Mouse (Mus musculus): ENCODE measurements around the gene H60b.
"Not testable (repeated sequence)": the region's sequence is repeated elsewhere in the genome, so short reads cannot be mapped to it uniquely, and the experiment has no call there.

H60b gene

GRCm38 (mm10) chr10:22191035-22191434 is 32.6 kb downstream of the H60b start:
- DNase-seq (ENCODE audit: low read depth, low spot score); H3K27me3 ChIP-seq (ENCODE audit: control insufficient read depth, insufficient read depth, low read length, poor library complexity, severe bottlenecking); H3K36me3 ChIP-seq (ENCODE audit: control insufficient read depth, insufficient read depth, low read length, poor library complexity, severe bottlenecking): not testable (repeated sequence)

- not testable (repeated sequence) for DNase-seq (ENCODE audit: low read depth, low spot score); H3K27me3 ChIP-seq (ENCODE audit: control insufficient read depth, insufficient read depth, low read length, poor library complexity, severe bottlenecking); H3K36me3 ChIP-seq (ENCODE audit: control insufficient read depth, insufficient read depth, low read length, poor library complexity, severe bottlenecking)
These were observed 43.0 kb downstream of the H60b start for GRCm38 (mm10) chr10:22201352-22201751.

DNA sequence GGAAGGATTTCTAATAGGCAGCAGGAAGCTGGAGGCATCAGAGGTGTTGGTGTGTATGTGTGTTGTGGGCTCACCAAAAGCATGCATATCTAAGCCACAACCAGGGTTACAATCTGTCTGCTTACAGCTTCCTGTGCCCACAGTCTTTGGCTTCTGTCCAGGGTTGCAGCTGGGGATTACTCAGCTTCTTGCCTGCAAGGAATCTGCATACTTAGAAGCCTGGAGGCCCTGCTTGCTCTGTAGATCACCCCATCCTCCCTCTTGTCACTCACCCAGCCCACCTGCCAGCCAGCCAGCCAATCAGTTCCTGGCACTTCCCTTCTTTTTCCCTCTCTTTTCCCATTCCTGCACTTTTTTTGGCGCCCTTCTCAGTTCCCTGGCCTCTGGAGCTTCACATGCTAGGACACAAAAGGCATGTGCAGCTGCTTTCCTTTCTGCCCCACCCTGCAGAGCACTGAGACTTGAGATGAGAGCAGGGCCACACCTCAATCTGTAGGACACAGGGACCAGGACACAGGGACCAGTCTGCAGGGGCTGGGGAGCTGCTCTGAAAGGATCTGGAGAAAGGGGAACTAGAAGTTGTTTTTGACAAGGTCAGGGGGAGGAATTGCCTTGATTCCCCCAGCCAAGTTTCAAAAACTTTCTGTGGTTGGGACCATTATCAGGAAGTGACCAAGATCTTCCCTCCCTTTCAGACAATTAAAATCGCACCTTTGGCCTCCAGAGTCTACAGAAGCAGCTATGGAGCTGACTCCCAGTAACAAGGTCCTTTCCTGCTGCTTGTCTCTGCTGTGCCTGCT is 44.6 kb downstream of the H60b start:
- H3K27me3 ChIP-seq (ENCODE audit: control insufficient read depth, insufficient read depth, low read length, poor library complexity, severe bottlenecking); H3K36me3 ChIP-seq (ENCODE audit: control insufficient read depth, insufficient read depth, low read length, poor library complexity, severe bottlenecking); DNase-seq (ENCODE audit: low read depth, low spot score): not testable (repeated sequence)

DNA sequence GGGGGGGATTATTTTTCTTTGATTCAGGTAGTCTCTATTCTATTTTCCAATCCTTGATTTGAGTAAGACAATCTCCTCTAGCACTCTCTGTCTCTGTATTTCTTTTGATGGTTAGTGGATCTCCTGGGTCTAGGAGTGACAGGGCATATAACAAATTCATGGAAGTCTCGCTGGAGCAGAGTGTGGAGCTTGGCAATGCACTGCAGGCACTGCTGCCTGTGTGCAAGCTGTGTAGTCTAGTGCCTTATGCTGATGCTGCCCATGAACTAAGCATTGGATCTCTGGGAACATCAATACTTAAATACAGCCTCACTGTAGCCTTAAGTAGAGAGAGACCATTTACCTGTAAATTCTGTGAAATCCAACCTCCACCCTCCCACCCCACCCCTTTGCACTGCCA is 48.1 kb downstream of the H60b start:
- H3K27me3 ChIP-seq (ENCODE audit: control insufficient read depth, insufficient read depth, low read length, poor library complexity, severe bottlenecking); DNase-seq (ENCODE audit: low read depth, low spot score); H3K36me3 ChIP-seq (ENCODE audit: control insufficient read depth, insufficient read depth, low read length, poor library complexity, severe bottlenecking): not testable (repeated sequence)

DNA sequence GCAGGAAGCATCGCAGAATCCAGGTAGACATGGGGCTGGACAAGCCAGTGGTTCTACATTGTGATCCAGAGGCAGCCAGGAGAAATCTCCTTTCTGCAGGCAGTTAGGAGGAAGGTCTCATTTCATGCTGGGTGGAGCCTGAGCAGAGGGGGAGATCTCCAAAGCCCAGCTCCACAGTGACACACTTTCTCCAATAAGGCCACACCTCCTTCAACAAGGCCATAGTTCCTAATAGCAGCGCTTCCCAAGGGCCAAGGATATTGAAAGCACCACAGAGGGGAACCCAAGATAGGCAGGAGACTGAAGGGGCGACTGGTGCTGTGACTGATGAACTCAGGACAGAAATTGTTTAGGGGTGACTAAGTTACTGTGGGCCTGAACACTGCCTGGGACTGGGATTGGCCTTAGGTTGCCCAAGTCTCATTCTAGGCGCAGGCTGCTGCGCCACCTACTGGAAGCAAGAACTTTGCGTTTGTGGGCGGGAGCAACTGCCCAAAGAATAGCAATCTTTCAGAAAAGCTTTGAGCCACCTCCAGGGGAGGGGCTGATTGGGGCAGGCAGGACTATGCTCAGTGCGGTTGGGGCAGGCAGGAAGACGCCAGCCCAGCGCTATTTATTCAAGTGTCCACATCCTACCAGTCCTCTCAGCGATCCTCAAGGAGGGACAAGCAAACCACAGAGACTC is 53.8 kb downstream of the H60b start:
- DNase-seq (ENCODE audit: low read depth, low spot score) = peak; percentile 38
- not testable (repeated sequence) for H3K27me3 ChIP-seq (ENCODE audit: control insufficient read depth, insufficient read depth, low read length, poor library complexity, severe bottlenecking); H3K36me3 ChIP-seq (ENCODE audit: control insufficient read depth, insufficient read depth, low read length, poor library complexity, severe bottlenecking)

DNA sequence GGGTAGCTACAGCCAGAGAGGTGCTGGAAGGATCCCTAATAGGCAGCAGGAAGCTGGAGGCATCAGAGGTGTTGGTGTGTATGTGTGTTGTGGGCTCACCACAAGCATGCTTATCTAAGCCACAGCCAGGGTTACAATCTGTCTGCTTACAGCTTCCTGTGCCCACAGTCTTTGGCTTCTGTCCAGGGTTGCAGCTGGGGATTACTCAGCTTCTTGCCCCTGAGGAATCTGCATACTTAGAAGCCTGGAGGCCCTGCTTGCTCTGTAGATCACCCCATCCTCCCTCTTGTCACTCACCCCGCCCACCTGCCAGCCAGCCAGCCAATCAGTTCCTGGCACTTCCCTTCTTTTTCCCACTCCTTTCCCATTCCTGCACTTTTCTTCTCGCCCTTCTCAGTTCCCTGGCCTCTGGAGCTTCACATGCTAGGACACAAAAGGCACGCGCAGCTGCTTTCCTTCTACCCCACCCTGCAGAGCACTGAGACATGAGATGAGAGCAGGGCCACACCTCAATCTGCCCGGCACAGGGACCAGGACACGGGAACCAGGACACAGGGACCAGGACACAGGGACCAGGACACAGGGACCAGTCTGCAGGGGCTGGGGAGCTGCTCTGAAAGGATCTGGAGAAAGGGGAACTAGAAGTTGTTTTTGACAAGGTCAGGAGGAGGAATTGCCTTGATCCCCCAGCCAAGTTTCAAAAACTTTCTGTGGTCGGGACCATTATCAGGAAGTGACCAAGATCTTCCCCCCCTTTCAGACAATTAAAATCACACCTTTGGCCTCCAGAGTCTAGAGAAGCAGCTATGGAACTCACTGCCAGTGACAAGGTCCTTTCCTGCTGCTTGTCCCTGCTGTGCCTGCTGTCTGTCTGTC is 65.3 kb downstream of the H60b start:
- DNase-seq (ENCODE audit: low read depth, low spot score); H3K36me3 ChIP-seq (ENCODE audit: control insufficient read depth, insufficient read depth, low read length, poor library complexity, severe bottlenecking); H3K27me3 ChIP-seq (ENCODE audit: control insufficient read depth, insufficient read depth, low read length, poor library complexity, severe bottlenecking): not testable (repeated sequence)

DNA sequence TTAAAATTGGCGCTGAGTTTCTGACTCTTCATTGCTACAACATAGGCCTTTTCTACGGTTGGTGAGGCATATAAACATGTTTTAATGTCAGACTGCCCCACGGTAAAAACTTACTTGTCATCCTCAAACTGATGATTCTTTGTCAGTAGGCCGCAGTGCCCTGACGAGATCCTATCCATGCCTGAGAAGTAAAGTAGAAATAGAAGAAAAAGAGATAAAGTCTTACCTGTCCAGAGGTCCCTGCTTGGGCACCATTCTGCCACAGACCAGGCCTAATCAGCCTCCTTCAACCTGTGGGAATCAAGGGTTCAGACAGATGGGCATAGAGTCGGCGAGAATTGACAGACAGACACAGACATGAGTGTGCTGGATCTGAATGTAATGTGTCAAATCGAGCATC is 106.7 kb downstream of the H60b start:
- H3K27me3 ChIP-seq (ENCODE audit: control insufficient read depth, insufficient read depth, low read length, poor library complexity, severe bottlenecking) = no peaks in the 10 kb centered on the region
- peaks cover 9% of the 10 kb centered on the region; the same call in 1 of the 2 replicates for H3K36me3 ChIP-seq (ENCODE audit: control insufficient read depth, insufficient read depth, low read length, poor library complexity, severe bottlenecking)
- no peak for DNase-seq (ENCODE audit: low read depth, low spot score)

GRCm38 (mm10) chr10:22270879-22271786 is 112.7 kb downstream of the H60b start:
- peak; percentile 67 for DNase-seq (ENCODE audit: low read depth, low spot score)
- H3K36me3 ChIP-seq (ENCODE audit: control insufficient read depth, insufficient read depth, low read length, poor library complexity, severe bottlenecking); H3K27me3 ChIP-seq (ENCODE audit: control insufficient read depth, insufficient read depth, low read length, poor library complexity, severe bottlenecking): not testable (repeated sequence)

DNA sequence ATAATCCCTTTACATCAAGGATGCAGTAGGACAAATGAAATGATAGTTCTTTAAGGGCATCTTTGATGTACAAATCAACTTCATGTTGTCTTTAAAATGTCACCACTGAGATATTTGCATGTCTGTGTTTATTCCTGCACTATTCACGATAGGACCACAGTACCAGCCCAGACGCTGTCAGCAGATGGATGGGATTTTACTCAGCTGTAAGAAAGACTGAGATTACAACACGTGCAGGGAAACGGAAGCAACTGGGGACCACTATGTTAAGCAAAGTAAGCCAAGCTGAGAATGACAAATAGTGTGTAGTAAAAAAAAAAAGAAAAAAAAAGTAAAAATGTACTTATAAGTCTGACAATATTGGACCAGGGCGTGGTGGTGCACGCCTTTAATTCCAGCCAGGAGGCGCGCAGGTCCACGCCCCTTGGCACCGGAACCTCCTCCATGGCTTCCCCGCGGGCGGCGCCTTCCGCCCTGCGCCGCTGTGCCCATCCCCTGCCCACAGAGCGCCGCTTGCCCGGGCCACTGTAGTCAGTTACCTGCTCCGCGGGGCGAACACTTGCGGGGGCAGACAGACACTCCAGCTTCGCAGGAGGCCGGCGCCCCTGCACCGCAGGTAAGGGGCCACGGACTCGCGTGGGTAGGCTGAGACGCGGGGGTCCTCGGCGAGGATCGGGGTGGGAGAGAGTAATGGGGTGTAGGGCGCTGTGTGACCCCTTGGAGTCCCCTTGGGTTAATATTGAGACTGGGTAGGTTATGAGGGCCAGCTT is 114.7 kb downstream of the H60b start:
- H3K27me3 ChIP-seq (ENCODE audit: control insufficient read depth, insufficient read depth, low read length, poor library complexity, severe bottlenecking); H3K36me3 ChIP-seq (ENCODE audit: control insufficient read depth, insufficient read depth, low read length, poor library complexity, severe bottlenecking): not testable (repeated sequence)
- DNase-seq (ENCODE audit: low read depth, low spot score) = peak; percentile 48

- Histone ChIP-seq H3K27me3 (ENCODE audit: control insufficient read depth, insufficient read depth, low read length, poor library complexity, severe bottlenecking) (no peaks in the 10 kb centered on the region), H3K36me3 (ENCODE audit: control insufficient read depth, insufficient read depth, low read length, poor library complexity, severe bottlenecking) (0 out of 2 replicates have a peak, but pooled peaks cover 2% of the 10 kb centered on the region)
- DNase-seq (ENCODE audit: low read depth, low spot score) = peak; percentile 38
These were observed 115.4 kb downstream of the H60b start for GRCm38 (mm10) chr10:22273684-22274305.

DNA sequence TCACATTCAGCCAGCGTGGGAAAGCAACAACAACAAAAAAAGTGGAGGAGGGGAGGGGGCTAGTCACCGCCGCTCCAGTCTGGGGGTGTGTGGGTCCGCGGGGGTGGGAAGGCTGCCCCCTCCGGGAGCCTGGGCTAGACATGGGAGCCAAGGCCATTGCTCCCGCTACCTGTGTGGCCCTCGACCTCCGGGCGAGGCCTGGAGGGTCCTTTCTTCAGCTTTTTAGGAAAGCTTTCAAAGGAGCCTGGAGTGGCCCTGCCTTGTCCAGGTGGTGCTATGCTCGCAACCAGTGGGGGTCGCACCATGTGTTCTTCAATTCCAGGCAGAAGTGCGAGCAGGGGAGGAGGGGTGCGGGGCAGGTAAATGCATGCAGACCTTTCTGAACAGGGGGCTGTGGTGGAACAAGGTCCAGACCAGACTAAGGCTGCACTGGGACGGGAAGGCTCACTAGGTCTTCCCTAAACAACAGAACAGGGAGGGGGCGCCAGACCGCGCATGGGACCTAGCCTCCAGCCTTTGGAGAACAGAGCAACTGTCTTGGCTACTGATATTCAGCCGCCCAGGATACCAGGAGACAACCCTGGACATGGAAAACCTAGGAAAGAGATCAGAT is 116.2 kb downstream of the H60b start:
- Histone ChIP-seq H3K27me3 (ENCODE audit: control insufficient read depth, insufficient read depth, low read length, poor library complexity, severe bottlenecking) (no peaks in the 10 kb centered on the region), H3K36me3 (ENCODE audit: control insufficient read depth, insufficient read depth, low read length, poor library complexity, severe bottlenecking) (0 out of 2 replicates have a peak, but pooled peaks cover 2% of the 10 kb centered on the region)
- no peak for DNase-seq (ENCODE audit: low read depth, low spot score)

DNA sequence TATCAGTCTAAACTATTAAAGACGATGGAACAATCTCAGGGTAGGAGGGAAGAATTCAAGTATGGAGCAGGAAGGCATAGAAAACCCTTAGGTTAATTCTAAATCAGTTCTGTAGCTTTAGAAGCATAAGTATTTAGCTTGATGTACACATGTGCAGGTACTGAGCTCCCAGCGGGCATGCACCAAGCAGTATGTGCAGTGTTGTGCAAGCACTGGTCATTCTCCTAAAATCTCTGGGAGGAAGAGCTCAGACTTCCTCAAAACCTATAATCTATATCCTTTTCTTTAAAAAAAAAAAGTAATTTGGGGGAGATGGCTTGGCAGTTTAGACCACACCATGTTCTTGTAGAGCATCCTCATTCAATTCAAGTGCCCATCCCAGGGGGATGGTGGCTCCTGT is 120.1 kb downstream of the H60b start:
- DNase-seq (ENCODE audit: low read depth, low spot score); H3K27me3 ChIP-seq (ENCODE audit: control insufficient read depth, insufficient read depth, low read length, poor library complexity, severe bottlenecking); H3K36me3 ChIP-seq (ENCODE audit: control insufficient read depth, insufficient read depth, low read length, poor library complexity, severe bottlenecking): not testable (repeated sequence)

DNA sequence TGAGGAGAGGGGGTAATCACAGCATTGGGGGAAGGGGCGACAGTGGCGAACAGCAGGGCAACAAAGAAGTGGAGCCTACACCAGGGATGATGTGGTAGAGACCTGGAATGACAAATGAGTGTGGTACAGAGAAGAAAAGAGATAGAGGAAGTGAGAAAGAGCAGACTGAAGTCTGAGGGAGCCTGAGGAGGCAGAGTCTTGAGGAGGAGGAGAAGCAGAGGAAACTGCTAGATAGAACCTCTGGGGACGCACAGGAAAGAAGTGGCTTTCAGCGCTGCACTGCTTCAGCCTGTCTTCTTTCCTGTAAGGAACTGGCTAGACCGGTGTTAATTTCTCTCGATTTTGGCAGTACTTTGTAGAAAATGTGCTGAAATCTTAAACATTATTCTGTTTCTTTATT is 124.4 kb downstream of the H60b start:
- H3K27me3 ChIP-seq (ENCODE audit: control insufficient read depth, insufficient read depth, low read length, poor library complexity, severe bottlenecking) = no peaks in the 10 kb centered on the region
- DNase-seq (ENCODE audit: low read depth, low spot score) = peak; percentile 74
- peaks cover 9% of the 10 kb centered on the region; the same call in 1 of the 2 replicates for H3K36me3 ChIP-seq (ENCODE audit: control insufficient read depth, insufficient read depth, low read length, poor library complexity, severe bottlenecking)

Measured in splenic B cell, adult 2 months (primary cell).